Mouse (Mus musculus) gastrocnemius, adult 2 months (tissue): ENCODE measurements around the gene Cetn4. TPM values are rescaled to one million over a fixed set of nuclear protein-coding genes. Genes with fewer than 3 reads are reported as not detected.

Source experiments
- DNase-seq: peaks from one replicate; pipeline ENCODE4 v3.0.0; 2022
- H3K27ac ChIP-seq: fragments of 200-600 bp; 2 replicates; pipeline ENCODE4 v1.8.1; 2022; ENCODE audit warnings: mild to moderate bottlenecking
- H3K4me3 ChIP-seq: fragments of 200-600 bp; 2 replicates; pipeline ENCODE4 v1.8.1; 2022; ENCODE audit warnings: mild to moderate bottlenecking, moderate library complexity
- CTCF ChIP-seq: fragments of 200-600 bp; IDR thresholded peaks from 2 replicates; pipeline ENCODE4 v1.8.1; 2022; ENCODE audit warnings: antibody characterized with exemption, mild to moderate bottlenecking, moderate library complexity
- intact Hi-C: fragments of 180-260 bp; cut with DNase I; formaldehyde crosslinking; loops from one replicate; pipeline ENCODE4 v1.15.1; 2025
- total RNA-seq, 2 experiments: library from RNA; stranded (reverse); gene quantifications; 2 replicates each; pipeline ENCODE4 v1.2.3; 2021

Cetn4 gene
- total RNA-seq, 2 experiments from 2014 or later, result 0.36 TPM; not detected in 1

DNA sequence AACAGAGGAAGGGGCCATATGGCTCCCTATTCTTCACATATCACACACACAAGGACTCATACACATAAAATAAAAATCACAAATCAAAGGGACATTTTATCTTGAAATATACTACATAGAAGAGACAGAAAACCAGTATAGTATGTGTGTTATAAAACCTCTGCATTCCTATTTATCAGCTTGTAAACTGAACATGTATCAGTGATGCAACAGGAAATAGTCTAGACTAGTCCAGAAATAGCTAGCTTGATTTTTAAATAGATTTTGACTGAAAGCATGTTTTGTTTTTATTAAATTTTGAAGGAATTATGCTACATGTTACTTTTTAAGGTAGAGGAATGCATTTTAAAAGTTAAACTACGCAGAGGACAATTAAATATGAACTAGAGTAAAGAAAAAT lies 17.5 kb upstream of the Cetn4 start:
- DNase-seq, result no peak
- TF ChIP-seq CTCF, result no peak
- intact Hi-C loops, result no loop called here
- H3K4me3 ChIP-seq, result no peak overlapping the region
- H3K27ac ChIP-seq, result no peak overlapping the region

DNA sequence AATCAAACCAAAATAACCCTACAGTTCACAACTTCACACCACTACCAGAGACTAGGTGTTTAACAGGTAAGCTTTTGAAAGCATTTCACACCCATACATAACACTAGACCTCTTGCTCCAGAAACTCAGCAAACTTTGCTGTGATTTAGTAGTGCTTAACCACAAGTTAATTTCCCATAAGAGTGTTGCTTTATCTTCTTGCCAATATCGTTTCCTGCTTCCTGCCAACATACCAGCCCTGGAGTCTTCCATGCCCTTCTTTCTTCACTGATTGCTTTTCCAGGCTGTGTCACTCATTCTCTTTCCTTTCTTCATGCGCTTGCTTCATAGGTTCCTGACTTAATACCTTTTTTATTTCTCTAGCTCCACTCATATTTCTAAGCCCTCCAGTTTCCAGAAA lies 16.0 kb upstream of the Cetn4 start:
- intact Hi-C loops, result no loop called here
- 0 out of 2 replicates have a peak overlapping the region, but pooled peaks have one; percentile 6 for H3K27ac ChIP-seq

DNA sequence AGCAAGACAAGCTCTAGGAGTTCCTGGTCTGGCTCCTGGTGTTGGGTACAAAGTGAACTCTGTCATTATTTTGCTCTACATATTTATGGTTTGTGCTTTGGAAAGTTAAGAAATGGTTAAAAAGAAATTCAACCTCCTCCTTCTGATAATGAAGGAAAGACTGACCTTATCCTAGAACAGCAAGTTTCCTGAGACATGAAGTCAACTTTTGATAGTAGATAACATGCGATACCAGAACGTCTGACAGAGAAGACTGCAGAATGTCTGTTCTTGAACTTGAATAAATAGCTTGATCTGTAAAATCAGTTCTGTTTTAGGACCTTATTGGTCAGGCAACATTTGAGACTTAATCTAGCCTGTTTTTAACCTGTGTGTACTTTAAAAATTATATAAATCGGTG lies 14.1 kb upstream of the Cetn4 start:
- H3K4me3 ChIP-seq, result no peak overlapping the region
- no peak overlapping the region for H3K27ac ChIP-seq
- DNase-seq, result no peak
- intact Hi-C loops, result no loop called here
- no peak for TF ChIP-seq CTCF

More for the DNA sequence above, 16.0 kb upstream of the Cetn4 start:
- TF ChIP-seq CTCF, result no peak
- H3K4me3 ChIP-seq, result no peak overlapping the region
- no peak for DNase-seq

DNA sequence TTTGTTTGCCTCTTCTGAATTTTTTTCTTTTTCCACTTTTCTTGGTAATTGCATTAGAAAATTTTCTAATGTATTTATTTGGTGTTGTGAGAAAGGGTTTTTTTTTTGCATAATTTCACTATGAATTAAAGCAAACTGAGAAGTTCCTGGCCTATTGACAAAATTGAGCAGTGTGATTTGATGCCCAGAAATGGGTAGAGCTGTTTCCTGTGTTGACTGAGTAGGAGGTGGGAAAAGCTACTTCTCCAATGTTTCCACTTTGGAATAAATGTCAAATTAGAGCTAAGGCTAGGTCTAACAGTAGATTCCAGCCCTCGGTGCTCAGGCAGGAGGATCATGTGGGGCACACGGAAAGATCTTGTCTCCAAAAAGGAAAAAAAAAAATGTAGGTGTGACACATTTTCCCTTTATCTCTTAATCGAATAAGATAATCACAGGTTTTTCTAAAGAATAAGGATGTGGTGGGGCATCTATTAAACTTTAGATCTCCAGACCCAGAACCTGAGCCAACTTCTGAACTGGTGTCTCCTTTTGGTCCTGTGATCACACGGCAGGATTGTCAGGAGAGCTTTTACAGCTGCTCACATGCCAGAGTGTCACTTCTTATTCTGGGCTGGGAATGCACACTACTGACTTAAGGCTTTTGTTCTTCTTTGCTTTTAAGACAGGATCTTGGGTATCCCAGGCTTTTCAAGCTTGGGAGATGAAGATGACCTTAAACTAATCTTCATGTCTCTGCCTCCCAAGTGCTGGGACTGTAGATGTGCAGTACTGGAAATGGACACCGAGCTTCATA lies 13.0 kb upstream of the Cetn4 start:
- Histone ChIP-seq H3K27ac (no peak overlapping the region), H3K4me3 (no peak overlapping the region)
- DNase-seq, result no peak
- TF ChIP-seq CTCF, result no peak
- intact Hi-C loops, result loop anchor here (1.0 kb wide), 1 partner anchor 89 kb away; no protein-coding TSS in a partner anchor

DNA sequence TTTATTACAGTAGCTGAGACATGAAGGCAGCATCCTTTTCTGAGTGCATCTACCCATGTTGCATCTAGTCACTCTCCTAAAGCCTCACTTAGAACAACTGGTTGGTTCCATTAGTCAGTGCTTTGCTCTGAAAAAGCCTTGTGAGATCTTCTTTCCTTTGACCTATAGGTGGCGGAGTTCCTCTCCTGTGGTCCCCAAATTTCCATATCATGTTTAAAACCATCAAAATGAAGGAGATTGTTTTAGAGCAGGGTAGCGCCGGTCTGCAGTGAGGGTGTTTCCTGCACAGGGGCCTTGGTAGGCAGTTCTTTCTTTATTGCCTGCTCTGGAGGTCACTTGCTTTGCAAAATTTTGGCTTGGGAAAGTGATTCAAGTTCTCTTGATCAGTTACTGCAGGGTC lies 11.8 kb upstream of the Cetn4 start:
- peak; percentile 67 for TF ChIP-seq CTCF
- H3K4me3 ChIP-seq, result no peak overlapping the region
- intact Hi-C loops, result no loop called here
- no peak overlapping the region for H3K27ac ChIP-seq
- no peak for DNase-seq

DNA sequence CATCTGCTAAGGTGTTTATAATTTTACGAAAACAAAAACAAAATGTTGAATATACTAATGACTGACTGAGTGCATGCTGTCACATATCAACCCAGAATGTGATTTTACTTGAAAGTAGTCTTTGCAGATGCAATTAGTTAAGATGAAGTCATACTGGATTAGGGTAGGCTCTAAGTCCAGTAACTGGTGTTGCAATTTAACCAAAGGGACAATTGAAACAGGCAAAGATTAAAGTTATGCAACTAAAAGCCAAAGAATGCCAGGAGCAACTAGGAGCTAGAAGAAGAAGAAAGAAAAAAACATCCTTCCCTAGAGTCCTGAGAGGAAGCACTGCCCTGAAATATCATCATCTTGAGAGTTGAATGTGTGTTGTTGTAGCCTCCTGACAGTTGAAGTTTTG lies 3.7 kb upstream of the Cetn4 start:
- H3K4me3 ChIP-seq, result no peak overlapping the region
- TF ChIP-seq CTCF, result no peak
- intact Hi-C loops, result no loop called here
- no peak for DNase-seq
- H3K27ac ChIP-seq, result no peak overlapping the region

DNA sequence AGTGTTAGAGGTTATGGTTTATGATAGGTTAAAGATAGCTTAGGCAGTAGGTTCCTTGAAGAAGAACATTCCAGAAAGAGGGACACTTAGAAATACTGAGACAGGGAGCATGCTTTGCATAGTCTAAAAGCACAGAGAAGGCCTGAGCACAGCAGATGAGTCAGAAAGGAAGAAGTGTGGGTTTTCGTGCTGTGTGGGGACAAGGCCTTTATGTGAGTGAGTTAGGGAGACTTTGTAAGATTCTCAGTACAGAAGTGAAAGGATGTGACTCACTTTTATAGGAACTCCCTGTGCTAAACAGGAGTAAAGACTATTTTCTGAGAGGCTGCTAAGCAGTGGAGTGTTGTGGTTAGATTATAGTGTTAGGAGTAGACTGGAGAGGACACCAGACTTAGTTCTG lies 863 bp upstream of the Cetn4 start:
- TF ChIP-seq CTCF, result no peak
- Histone ChIP-seq H3K27ac (peak overlapping the region; percentile 89), H3K4me3 (peak overlapping the region; percentile 76)
- no peak for DNase-seq
- intact Hi-C loops, result loop anchor here (2.0 kb wide), 1 partner anchor 101 kb away; no protein-coding TSS in a partner anchor

DNA sequence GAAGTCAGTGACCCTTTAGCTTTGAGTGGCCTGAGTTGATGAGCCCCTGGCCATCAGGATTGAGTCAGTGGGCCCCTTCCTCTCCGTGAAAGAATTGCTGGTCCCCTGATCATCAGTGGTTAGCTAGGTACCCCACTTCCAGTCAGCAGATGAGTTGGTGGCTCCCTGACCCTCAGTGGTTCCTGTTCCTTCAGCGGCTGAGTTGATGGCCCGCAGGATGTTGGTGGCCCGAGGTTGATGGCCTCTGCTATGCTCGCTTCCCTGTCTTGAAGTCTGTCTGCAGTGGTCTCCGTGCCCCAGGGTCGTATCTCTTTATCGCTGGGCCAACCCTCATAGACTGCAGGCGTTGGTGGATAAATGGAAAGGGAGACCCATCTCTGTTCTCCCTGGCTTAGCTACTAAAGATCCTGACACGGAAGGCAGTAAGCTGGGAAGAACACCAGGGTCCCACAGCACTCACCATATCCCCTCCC lies 575 bp downstream of the Cetn4 start:
- no peak for DNase-seq
- Histone ChIP-seq H3K27ac (peak overlapping the region; percentile 89), H3K4me3 (peak overlapping the region; percentile 76)
- intact Hi-C loops, result loop anchor here (2.0 kb wide), 1 partner anchor 103 kb away; no protein-coding TSS in a partner anchor
- TF ChIP-seq CTCF, result no peak

DNA sequence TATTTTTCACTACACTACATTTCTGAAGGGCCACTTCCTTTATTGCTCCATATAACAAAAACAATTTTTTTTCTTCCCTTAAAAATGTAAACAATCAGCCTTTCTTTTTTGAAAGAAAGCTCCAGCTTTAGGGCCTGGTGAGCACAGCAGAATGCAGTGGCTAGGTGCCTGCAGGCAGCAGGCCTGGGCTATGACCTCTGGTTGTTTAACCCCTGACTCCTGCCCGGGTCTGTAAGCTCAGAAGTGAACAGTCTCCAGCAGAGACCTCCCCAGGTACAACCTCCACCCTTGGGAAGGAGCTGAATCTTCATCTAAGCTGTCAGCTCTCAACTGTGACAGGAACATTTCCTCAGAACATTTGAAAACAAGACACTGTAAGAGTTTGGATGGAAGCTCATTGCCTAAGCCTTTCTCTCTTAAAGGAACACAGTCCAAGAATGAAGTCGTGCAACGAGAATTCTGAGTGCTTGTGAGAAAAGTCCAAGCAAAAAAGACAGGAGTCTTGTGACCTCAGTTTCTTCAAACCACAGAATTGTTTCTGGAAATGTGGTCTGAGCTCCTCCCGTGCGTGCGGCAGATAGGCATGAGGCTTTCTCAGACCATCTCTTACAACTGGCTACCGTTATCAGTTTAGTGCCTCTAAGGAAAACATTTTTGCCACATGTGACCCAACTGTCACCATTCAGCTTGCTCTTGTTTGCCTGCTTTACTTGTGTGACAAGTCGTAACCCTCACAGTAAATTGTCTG lies 8.9 kb downstream of the Cetn4 start:
- Histone ChIP-seq H3K4me3 (no peak overlapping the region), H3K27ac (no peak overlapping the region)
- no peak for TF ChIP-seq CTCF
- no peak for DNase-seq
- intact Hi-C loops, result no loop called here

DNA sequence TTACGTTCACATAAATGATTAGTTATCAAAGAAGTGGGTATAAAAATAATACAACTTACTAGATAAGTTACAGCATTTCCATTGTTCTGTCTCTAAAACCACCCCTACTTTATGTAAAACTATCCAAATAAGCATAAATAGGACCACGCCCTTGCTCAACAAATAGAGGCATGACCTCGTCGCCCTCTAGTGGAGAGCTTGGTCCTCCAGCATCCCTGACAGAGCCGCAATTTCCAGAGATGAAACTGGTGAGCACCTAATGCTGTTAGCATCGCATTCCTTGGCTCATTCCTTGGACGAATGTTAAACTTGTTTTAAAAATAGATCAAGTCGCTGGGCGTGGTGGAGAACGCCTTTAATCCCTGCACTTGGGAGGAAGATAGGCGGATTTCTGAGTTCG lies 9.8 kb downstream of the Cetn4 start:
- DNase-seq, result peak; percentile 32
- Histone ChIP-seq H3K4me3 (no peak overlapping the region), H3K27ac (no peak overlapping the region)
- intact Hi-C loops, result no loop called here
- TF ChIP-seq CTCF, result peak; percentile 74

DNA sequence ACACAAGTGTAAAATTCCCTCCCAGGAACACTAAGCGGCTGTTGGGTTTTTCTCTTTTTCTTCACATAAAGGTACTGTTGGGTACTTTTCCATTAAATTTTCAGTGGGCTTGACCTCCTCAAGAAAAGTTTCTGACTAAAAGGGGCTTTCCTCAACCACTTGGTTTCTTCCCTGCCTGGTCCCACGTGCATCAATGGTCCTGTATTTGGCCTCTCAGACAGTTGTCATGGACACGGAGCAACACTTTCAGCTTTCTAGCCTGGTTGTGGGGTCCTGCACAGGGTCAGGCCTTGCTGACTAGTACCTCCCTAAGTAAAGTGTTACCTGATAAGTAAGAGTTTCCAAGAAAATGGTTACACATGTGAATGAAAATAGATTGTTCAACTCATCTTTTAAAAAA lies 13.0 kb downstream of the Cetn4 start:
- no peak for DNase-seq
- H3K4me3 ChIP-seq, result no peak overlapping the region
- intact Hi-C loops, result no loop called here
- H3K27ac ChIP-seq, result no peak overlapping the region
- no peak for TF ChIP-seq CTCF

DNA sequence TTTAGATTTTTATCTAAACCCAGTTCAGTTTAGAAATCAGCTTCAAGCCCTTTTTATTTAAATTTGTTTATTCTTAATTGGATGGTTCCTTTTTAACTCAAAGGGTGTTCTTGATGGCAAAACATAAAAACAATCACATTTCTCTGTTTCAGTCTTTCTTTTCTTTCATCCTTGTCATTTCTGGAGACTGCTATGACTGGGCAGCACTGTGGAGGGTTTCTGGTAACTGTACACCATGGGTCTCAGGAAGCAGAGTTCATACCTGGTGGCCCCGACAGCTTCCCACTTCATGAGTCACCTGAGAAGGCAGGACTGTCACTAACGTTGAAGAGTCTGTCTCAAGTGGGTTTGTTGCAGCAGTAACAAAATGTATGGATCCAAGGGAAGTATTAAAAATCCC lies 19.9 kb downstream of the Cetn4 start:
- intact Hi-C loops, result no loop called here
- no peak for TF ChIP-seq CTCF
- no peak for DNase-seq
- H3K4me3 ChIP-seq, result no peak overlapping the region
- no peak overlapping the region for H3K27ac ChIP-seq

DNA sequence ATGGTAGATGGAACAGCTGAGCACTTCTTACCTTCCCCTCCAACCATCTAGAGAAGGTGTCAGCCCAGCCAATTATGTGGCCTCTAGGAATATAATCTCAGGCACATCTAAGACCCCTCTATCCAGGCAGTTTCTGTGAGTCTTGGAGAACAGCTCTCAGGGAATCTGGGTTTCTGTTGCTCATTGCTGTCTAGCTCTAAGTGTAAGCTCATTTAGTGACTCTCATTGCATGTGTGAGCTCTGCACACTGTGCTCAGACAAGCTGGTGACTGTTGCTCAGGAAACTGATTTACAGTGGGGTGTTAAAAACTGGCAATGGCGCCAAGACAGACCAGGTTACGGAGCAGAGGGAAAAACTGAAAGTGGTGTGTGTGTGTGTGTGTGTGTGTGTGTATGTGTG lies 20.6 kb downstream of the Cetn4 start:
- TF ChIP-seq CTCF, result no peak
- Histone ChIP-seq H3K27ac (no peak overlapping the region), H3K4me3 (no peak overlapping the region)
- no peak for DNase-seq
- intact Hi-C loops, result no loop called here
